21 mouse cellular contexts compared by ENCODE assay signal in genomic region chr15:12054870-12055269, GRCm38 (mm10). TPM values are rescaled to one million over a fixed set of nuclear protein-coding genes. Genes with fewer than 3 reads are reported as not detected.
DNase-seq lines count a peak whose midpoint lies in the region; ATAC-seq and TF ChIP-seq lines count a peak whose summit lies in the region.
"Had no signal": no experiment of that assay in that cellular context is flagged by ENCODE, and none has a peak within 500 bp of the region (broad histone marks: within the 10 kb centered on the region; RNA-seq: fewer than 3 reads in every experiment).

No protein-coding gene starts in this region.

- 0 out of 2 replicates have a peak overlapping the region, but pooled peaks have one; percentile 24 for H3K27ac ChIP-seq in gastrocnemius, adult 2 months
- H3K27ac ChIP-seq in limb, embryonic 13.5 days: no peak overlapping the region
- no peak overlapping the region for H3K27ac ChIP-seq in limb, embryonic 10.5 days
- H3K27ac ChIP-seq: forebrain, embryonic 13.5 days; liver, embryonic 14.5 days; neural tube, embryonic 15.5 days had no signal

- no peak overlapping the region for H3K4me3 ChIP-seq in gastrocnemius, adult 2 months
- no peak overlapping the region for H3K4me3 ChIP-seq in limb, embryonic 13.5 days
- H3K4me3 ChIP-seq in limb, embryonic 10.5 days: no peak overlapping the region
- H3K4me3 ChIP-seq: erythroblast, embryonic 14.5 days; forebrain, embryonic 13.5 days; neural tube, embryonic 15.5 days had no signal

- WGBS in limb, embryonic 13.5 days: 38% methylated on average over 3 of the region's 3 CpGs
- 96% methylated on average over 3 of the region's 3 CpGs for WGBS in limb, embryonic 10.5 days

- no peak overlapping the region for H3K9ac ChIP-seq in limb, embryonic 13.5 days
- H3K9ac ChIP-seq: forebrain, embryonic 13.5 days; liver, embryonic 14.5 days; neural tube, embryonic 15.5 days had no signal

- no peaks in the 10 kb centered on the region for H3K9me3 ChIP-seq in limb, embryonic 13.5 days
- no peaks in the 10 kb centered on the region for H3K9me3 ChIP-seq in limb, embryonic 10.5 days (replicated peaks)
- H3K9me3 ChIP-seq: forebrain, embryonic 13.5 days; G1E; neural tube, embryonic 15.5 days had no signal

- H3K4me2 ChIP-seq in limb, embryonic 13.5 days (replicated peaks): no peak overlapping the region
- H3K4me2 ChIP-seq: forebrain, embryonic 13.5 days; neural tube, embryonic 15.5 days had no signal

- peaks cover 22% of the 10 kb centered on the region for H3K4me1 ChIP-seq in limb, embryonic 13.5 days
- H3K4me1 ChIP-seq in limb, embryonic 10.5 days: no peaks in the 10 kb centered on the region
- H3K4me1 ChIP-seq: forebrain, embryonic 13.5 days; neural tube, embryonic 15.5 days had no signal

- intact Hi-C loops in gastrocnemius, adult 2 months (cut with DNase I): no loop called here
- intact Hi-C loops in gastrocnemius, postnatal 14 days (cut with DNase I; ENCODE audit: low total_unique reads): no loop called here
- intact Hi-C loops in heart, postnatal 10 days (cut with DNase I): no loop called here

- TF ChIP-seq CTCF in gastrocnemius, adult 2 months (IDR thresholded peaks at IDR 0.05): no peak

- no peak for DNase-seq in gastrocnemius, adult 2 months
- DNase-seq in gastrocnemius, postnatal 14 days: no peak
- DNase-seq in limb, embryonic 10.5 days (ENCODE audit: low spot score): no peak
- DNase-seq in adipocyte (ENCODE audit: low spot score): peak; percentile 40
- peak; percentile 50 to 59 for DNase-seq in heart, postnatal 10 days
- no peak for DNase-seq in urinary bladder, postnatal 36 days (ENCODE audit: low spot score in 2 of 2)
- DNase-seq: adrenal gland, postnatal 36 days; cerebellum, adult 2 months; cerebellum, postnatal 36 days; kidney, adult 2 months; kidney, postnatal 14 days; lung, postnatal 36 days; thymus, adult 2 months had no signal

- no peaks in the 10 kb centered on the region for H3K36me3 ChIP-seq in limb, embryonic 13.5 days
- no peaks in the 10 kb centered on the region for H3K36me3 ChIP-seq in limb, embryonic 10.5 days
- H3K36me3 ChIP-seq: G1E; neural tube, embryonic 15.5 days had no signal

- ATAC-seq in limb, embryonic 13.5 days (ENCODE audit: low FRiP score, low read depth): peak; percentile 71
- no peak for ATAC-seq in cerebellum, adult (ENCODE audit: insufficient number of reproducible peaks, low FRiP score, low TSS enrichment)
- ATAC-seq: forebrain, embryonic 13.5 days; midbrain, embryonic 16.5 days had no signal

- no peaks in the 10 kb centered on the region for H3K27me3 ChIP-seq in limb, embryonic 13.5 days
- no peaks in the 10 kb centered on the region for H3K27me3 ChIP-seq in limb, embryonic 10.5 days (ENCODE audit: low read depth, poor library complexity, severe bottlenecking)
- H3K27me3 ChIP-seq: forebrain, embryonic 13.5 days; neural tube, embryonic 15.5 days had no signal

RNA-seq across cellular contexts. Expression of gene Sub1, which starts 58.1 kb away (rescaled TPM):
- total RNA-seq in gastrocnemius, adult 2 months (2021): 100 to 1,000 TPM in 1 of 2 experiments, 10 to 100 TPM in 1; 76.1 to 121 TPM
- 100 to 1,000 TPM; 101 to 124 TPM for total RNA-seq in gastrocnemius, postnatal 14 days (2021)
- 859 and 861 TPM in 2 replicates for polyA plus RNA-seq in limb, embryonic 13.5 days (2015; fragmentation: Nextera tagmentation; extraction: Ambion mirVana)
- polyA plus RNA-seq in limb, embryonic 10.5 days (2016; fragmentation: Nextera tagmentation; extraction: Ambion mirVana): 970 and 1,039 TPM in 2 replicates
- total RNA-seq in heart, postnatal 10 days (2021): 100 to 1,000 TPM; 142 to 149 TPM

Comparison
In these comparisons a context has a peak if more than half of its experiments do, and no peak if none do; other contexts are left out.
1. DNase-seq: peak in adipocyte (single experiment) and heart, postnatal 10 days (2 of 2); none in gastrocnemius, adult 2 months (single experiment), gastrocnemius, postnatal 14 days (single experiment), limb, embryonic 10.5 days (single experiment) and urinary bladder, postnatal 36 days (0 of 2).